Mouse (Mus musculus) MEL (cell line): ENCODE data around the gene Guk1. TPM values are rescaled to one million over a fixed set of nuclear protein-coding genes. Genes with fewer than 3 reads are reported as not detected.

ENCODE experiments used
- DNase-seq: peaks from one replicate; pipeline ENCODE4 v3.0.0; 2011; ENCODE audit warnings: low read depth, low spot score
- H3K27ac ChIP-seq: 2 replicates; pipeline ENCODE4 v1.5.1; 2012; ENCODE audit warnings: low read depth, mild to moderate bottlenecking, control low read depth, low read length, moderate library complexity; ENCODE audit not compliant: control insufficient read depth
- H3K27me3 ChIP-seq, 2 experiments: fragments of 150-350 bp in 1 of 2; sonication (generic) in 1 of 2; 2 replicates each; pipeline ENCODE4 v1.6.1; 2012; ENCODE audit warnings: low read length in 2 of 2, mild to moderate bottlenecking in 2 of 2, improper control_type of control experiment in 1 of 2, moderate library complexity in 1 of 2; ENCODE audit not compliant: insufficient read depth in 2 of 2, control insufficient read depth in 1 of 2
- H3K36me3 ChIP-seq, 2 experiments: 2 replicates each; pipeline ENCODE4 v1.6.1; 2012 to 2014; ENCODE audit warnings: low read length in 2 of 2, improper control_type of control experiment in 1 of 2, inconsistent platforms in 1 of 2, mild to moderate bottlenecking in 1 of 2; ENCODE audit not compliant: insufficient read depth in 2 of 2, control insufficient read depth in 1 of 2
- H3K4me1 ChIP-seq, 2 experiments: fragments of 150-350 bp in 1 of 2; sonication (generic) in 1 of 2; 2 replicates each; pipeline ENCODE4 v1.6.1; 2012; ENCODE audit warnings: low read length in 2 of 2, improper control_type of control experiment in 1 of 2, mild to moderate bottlenecking in 1 of 2; ENCODE audit not compliant: insufficient read depth in 2 of 2, control insufficient read depth in 1 of 2
- H3K4me3 ChIP-seq, 2 experiments: fragments of 150-350 bp in 1 of 2; sonication (generic) in 1 of 2; 2 replicates each; pipeline ENCODE4 v1.5.1; 2012; ENCODE audit warnings: low read depth in 2 of 2, low read length in 2 of 2, mild to moderate bottlenecking in 2 of 2, moderate library complexity in 2 of 2, control low read depth in 1 of 2, improper control_type of control experiment in 1 of 2; ENCODE audit not compliant: control insufficient read depth in 1 of 2, insufficient read depth in 1 of 2
- H3K79me2 ChIP-seq: 2 replicates; pipeline ENCODE4 v1.6.1; 2012; ENCODE audit warnings: mild to moderate bottlenecking, low read length, moderate library complexity; ENCODE audit not compliant: control insufficient read depth, poor library complexity, insufficient read depth
- H3K9ac ChIP-seq: 2 replicates; pipeline ENCODE4 v1.6.1; 2012; ENCODE audit warnings: low read depth, mild to moderate bottlenecking, control low read depth, low read length, moderate library complexity; ENCODE audit not compliant: control insufficient read depth, poor library complexity, severe bottlenecking
- H3K9me3 ChIP-seq: fragments of 150-350 bp; sonication (generic); replicated peaks from 2 replicates; pipeline ENCODE4 v1.6.1; 2012; ENCODE audit warnings: mild to moderate bottlenecking, low read length, improper control_type of control experiment, moderate library complexity; ENCODE audit not compliant: insufficient read depth
- BHLHE40 ChIP-seq: IDR thresholded peaks from 2 replicates; pipeline ENCODE4 v1.6.1; 2012; ENCODE audit warnings: low read depth, mild to moderate bottlenecking, inconsistent platforms, low read length, improper control_type of control experiment, borderline replicate concordance
- CHD1 ChIP-seq: IDR thresholded peaks from 2 replicates; pipeline ENCODE4 v1.6.1; 2012; ENCODE audit warnings: low read depth, mild to moderate bottlenecking, inconsistent platforms, low read length, improper control_type of control experiment
- ELF1 ChIP-seq: IDR thresholded peaks from 2 replicates; pipeline ENCODE4 v1.6.1; 2014; ENCODE audit warnings: low read depth, mild to moderate bottlenecking, inconsistent platforms, low read length, improper control_type of control experiment, moderate library complexity
- GABPA ChIP-seq: IDR thresholded peaks from 2 replicates; pipeline ENCODE4 v1.6.1; 2012; ENCODE audit warnings: low read depth, mild to moderate bottlenecking, inconsistent platforms, low read length, improper control_type of control experiment, moderate library complexity
- HCFC1 ChIP-seq: IDR thresholded peaks from 2 replicates; pipeline ENCODE4 v1.6.1; 2012; ENCODE audit warnings: low read depth, mild to moderate bottlenecking, inconsistent platforms, low read length, improper control_type of control experiment, moderate library complexity
- JUND ChIP-seq: IDR thresholded peaks from 2 replicates; pipeline ENCODE4 v1.6.1; 2011; ENCODE audit warnings: low read depth, mild to moderate bottlenecking, improper control_type of control experiment, low read length
- MAX ChIP-seq: IDR thresholded peaks from 2 replicates; pipeline ENCODE4 v1.6.1; 2011; ENCODE audit warnings: low read length, improper control_type of control experiment
- MAZ ChIP-seq: IDR thresholded peaks from 2 replicates; pipeline ENCODE4 v1.6.1; 2012; ENCODE audit warnings: low read depth, mild to moderate bottlenecking, inconsistent platforms, low read length, improper control_type of control experiment
- MXI1 ChIP-seq: IDR thresholded peaks from 2 replicates; pipeline ENCODE4 v1.6.1; 2011; ENCODE audit warnings: mild to moderate bottlenecking, low read depth, low read length, improper control_type of control experiment
- MYB ChIP-seq: IDR thresholded peaks from 2 replicates; pipeline ENCODE4 v1.6.1; 2011; ENCODE audit warnings: mild to moderate bottlenecking, low read depth, low read length, improper control_type of control experiment
- MYC ChIP-seq: IDR thresholded peaks from 2 replicates; pipeline ENCODE4 v1.6.1; 2011; ENCODE audit warnings: low read depth, mild to moderate bottlenecking, low read length, improper control_type of control experiment, moderate library complexity
- NRF1 ChIP-seq: IDR thresholded peaks from 2 replicates; pipeline ENCODE4 v1.6.1; 2014; ENCODE audit warnings: low read depth, mild to moderate bottlenecking, inconsistent platforms, low read length, improper control_type of control experiment, moderate library complexity; ENCODE audit not compliant: poor library complexity, insufficient read depth, severe bottlenecking
- POLR2A ChIP-seq, 2 experiments: IDR thresholded peaks; 2 replicates each; pipeline ENCODE4 v1.6.1; 2011 to 2012; ENCODE audit warnings: low read length in 2 of 2, mild to moderate bottlenecking in 2 of 2, control low read depth in 1 of 2, improper control_type of control experiment in 1 of 2, low read depth in 1 of 2, moderate library complexity in 1 of 2; ENCODE audit not compliant: control insufficient read depth in 1 of 2, insufficient read depth in 1 of 2, poor library complexity in 1 of 2
- POLR2AphosphoS2 ChIP-seq: IDR thresholded peaks from 2 replicates; pipeline ENCODE4 v1.6.1; 2011; ENCODE audit warnings: low read length, improper control_type of control experiment
- RCOR1 ChIP-seq: IDR thresholded peaks from 2 replicates; pipeline ENCODE4 v1.6.1; 2012; ENCODE audit warnings: low read depth, mild to moderate bottlenecking, inconsistent platforms, low read length, improper control_type of control experiment
- SIN3A ChIP-seq: IDR thresholded peaks from 2 replicates; pipeline ENCODE4 v1.6.1; 2012; ENCODE audit warnings: low read length, improper control_type of control experiment, inconsistent platforms
- TAL1 ChIP-seq: IDR thresholded peaks from 2 replicates; pipeline ENCODE4 v1.6.1; 2012; ENCODE audit warnings: mild to moderate bottlenecking, inconsistent platforms, low read length, moderate library complexity, mixed read lengths
- UBTF ChIP-seq: IDR thresholded peaks from 2 replicates; pipeline ENCODE4 v1.6.1; 2012; ENCODE audit warnings: low read depth, mild to moderate bottlenecking, inconsistent platforms, low read length, improper control_type of control experiment, moderate library complexity, borderline replicate concordance; ENCODE audit not compliant: insufficient read depth
- ZC3H11A ChIP-seq: IDR thresholded peaks from 2 replicates; pipeline ENCODE4 v1.6.1; 2012; ENCODE audit warnings: low read depth, mild to moderate bottlenecking, inconsistent platforms, low read length, improper control_type of control experiment
- polyA plus RNA-seq, 2 experiments: library from polyadenylated mRNA; stranded (reverse) in 1 of 2; unstranded in 1 of 2; fragments of >175 nt in 1 of 2; fragments of >200 nt in 1 of 2; gene quantifications; 2 replicates each; pipeline versions ENCODE4 v1.2.1 to v1.2.4; 2012; ENCODE audit warnings: low replicate concordance in 2 of 2, low read depth in 1 of 2; ENCODE audit not compliant: insufficient read length in 2 of 2, insufficient read depth in 1 of 2, missing spikeins in 1 of 2
- total RNA-seq: library from RNA; depleted of rRNA; stranded (reverse); fragments of 300-350 nt; gene quantifications from 2 replicates; pipeline ENCODE4 v1.2.3, GENCODE M21; 2012

The Guk1 gene
- total and polyA plus RNA-seq, 3 experiments: 215 to 295 TPM; not detected in 1

DNA sequence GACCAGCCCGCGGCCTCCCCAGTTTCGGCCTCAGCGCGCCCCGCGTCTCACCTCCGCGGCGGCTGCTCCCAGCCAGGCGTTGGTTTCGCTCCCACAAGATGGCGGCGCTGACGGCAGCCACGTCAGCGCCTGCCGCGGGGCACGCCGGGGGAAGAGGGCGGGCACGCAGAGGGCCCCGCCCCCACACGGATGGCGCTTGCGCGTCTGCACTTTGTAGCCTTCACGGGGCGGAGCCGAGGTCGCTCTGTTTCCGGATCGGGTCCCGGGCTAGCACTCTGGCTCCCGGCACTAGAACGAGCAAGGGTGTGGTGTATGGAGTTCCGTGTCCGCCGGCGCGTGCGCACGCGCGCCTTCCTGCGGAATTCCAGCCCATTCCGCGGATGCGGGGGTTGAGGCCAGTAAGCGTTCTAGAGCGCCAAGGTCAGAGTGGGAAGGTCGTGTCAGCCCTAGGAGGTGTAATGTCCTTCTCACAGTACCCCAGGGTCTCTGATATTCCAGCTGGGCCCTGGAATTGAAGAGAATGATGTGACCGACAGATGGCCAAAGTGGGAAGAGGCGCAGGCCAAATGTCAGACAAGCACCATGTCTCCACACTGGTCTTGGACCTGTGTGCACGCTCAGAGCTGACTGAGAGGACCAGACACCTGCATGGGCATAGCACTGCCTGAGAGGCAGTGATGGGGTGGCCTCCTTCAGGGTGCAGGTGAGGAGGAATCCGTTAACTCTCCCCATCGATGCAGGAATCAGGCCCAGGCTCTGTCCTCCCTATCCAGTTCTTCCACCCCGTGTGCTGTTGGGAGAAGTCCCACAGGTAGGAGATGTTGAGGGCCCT lies 36.3 kb upstream of the Guk1 start, which contains the start of gene Arf1 (continued):
- TF ChIP-seq NRF1 (peak; percentile 98), MAZ (peak; percentile 14; the same call in 1 of the 2 replicates), ELF1 (peak; percentile 97), POLR2A (IDR thresholded peaks at IDR 0.05; ENCODE audit: control insufficient read depth in 1 of 2, insufficient read depth in 1 of 2, low read depth in 1 of 2, low read length in 2 of 2, poor library complexity in 1 of 2) (peak; percentile 94 to 97; a peak in 3 of 4 replicates), RCOR1 (peak; percentile 40; the same call in 1 of the 2 replicates), POLR2AphosphoS2 (peak; percentile 96), HCFC1 (peak; percentile 95), MXI1 (peak; percentile 91), BHLHE40 (no peak; the same call in 1 of the 2 replicates), SIN3A (peak; percentile 92), MAX (peak; percentile 83), UBTF (no peak), MYB (0 out of 2 replicates have a peak, but pooled peaks have one; percentile 7), JUND (no peak), TAL1 (no peak), CHD1 (peak; percentile 33; the same call in 1 of the 2 replicates), ZC3H11A (peak; percentile 8; the same call in 1 of the 2 replicates), GABPA (no peak)

DNA sequence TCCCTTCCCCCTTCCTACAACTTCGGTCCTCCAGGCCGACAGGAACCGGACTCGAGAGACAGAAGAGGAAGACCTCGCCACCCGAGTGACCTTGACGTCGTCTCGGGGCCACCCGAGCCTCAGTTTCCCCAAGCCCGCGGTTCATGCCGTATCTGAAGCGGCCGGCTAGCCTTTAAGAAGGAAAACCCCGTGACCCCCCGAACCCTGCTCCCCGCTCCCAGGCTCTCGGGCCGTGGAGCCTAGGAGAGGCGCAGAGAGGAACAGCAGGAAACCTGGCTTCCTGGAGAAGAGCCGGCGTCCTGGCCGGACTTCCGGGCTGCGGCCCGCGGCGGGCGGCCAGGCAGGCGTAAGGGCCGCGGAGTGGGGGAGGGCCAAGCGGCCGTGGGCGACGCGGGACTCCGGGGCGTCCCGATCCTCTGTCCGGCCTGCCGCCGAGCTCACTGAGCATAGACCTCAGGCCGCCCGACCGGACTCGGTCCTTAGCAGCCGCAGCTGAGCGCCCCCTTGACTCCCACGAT lies 35.7 kb upstream of the Guk1 start:
- no peaks in the 10 kb centered on the region for H3K27me3 ChIP-seq
- H3K9me3 ChIP-seq: no peaks in the 10 kb centered on the region
- H3K4me3 ChIP-seq: peak overlapping the region; percentile 88 to 95
- H3K36me3 ChIP-seq: peaks cover 9 to 56% of the 10 kb centered on the region in 2 experiments; a peak in 3 of 4 replicates
- peak overlapping the region; percentile 70 for H3K27ac ChIP-seq
- peaks cover 28 to 44% of the 10 kb centered on the region in 2 experiments for H3K4me1 ChIP-seq
- H3K9ac ChIP-seq: peak overlapping the region; percentile 93
- peak; percentile 34 for DNase-seq
- TF ChIP-seq MYC (peak; percentile 10; the same call in 1 of the 2 replicates), BHLHE40 (no peak)
- H3K79me2 ChIP-seq: peaks cover 57% of the 10 kb centered on the region
